Mouse (Mus musculus) thymus, adult 2 months (tissue): Measurements from ENCODE around the gene Oas1h.

Experiments
- CTCF ChIP-seq: fragments of 200-500 bp; IDR thresholded peaks from 2 replicates; pipeline ENCODE4 v1.5.1; 2012; ENCODE audit warnings: mild to moderate bottlenecking, control low read depth, low read length, moderate library complexity, borderline replicate concordance; ENCODE audit not compliant: control insufficient read depth, poor library complexity, insufficient read depth; ENCODE audit errors: extremely low read depth
- POLR2A ChIP-seq: fragments of 200-500 bp; IDR thresholded peaks from 2 replicates; pipeline ENCODE4 v1.6.1; 2012; ENCODE audit warnings: mild to moderate bottlenecking, low read length, control low read depth, moderate library complexity; ENCODE audit not compliant: control insufficient read depth, poor library complexity, insufficient read depth; ENCODE audit errors: extremely low read depth

DNA sequence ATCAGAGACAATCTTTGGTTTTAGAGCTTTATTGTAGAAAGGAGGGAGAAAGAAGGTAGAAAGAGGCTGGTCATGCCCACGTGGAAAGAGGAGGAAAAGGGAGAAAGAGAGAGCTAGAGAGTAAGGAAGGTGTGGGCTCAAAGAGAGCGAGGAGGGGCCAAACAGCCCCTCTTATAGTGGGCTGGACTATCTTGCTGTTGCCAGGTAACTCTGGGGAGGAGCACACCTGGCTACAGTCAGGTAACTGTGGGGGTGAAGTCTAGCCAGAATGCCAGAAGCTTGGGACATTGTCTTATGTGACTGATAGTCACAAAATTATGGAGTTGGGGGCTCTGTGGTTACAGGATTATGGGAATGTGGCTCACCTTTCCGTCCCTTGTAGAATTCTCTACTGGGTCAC lies 8.9 kb downstream of the Oas1h start:
- TF ChIP-seq POLR2A (no peak), CTCF (no peak)
